17 mouse cellular contexts compared by ENCODE assay signal in genomic region chr10:110939717-110940116, GRCm38 (mm10). TPM values are rescaled to one million over a fixed set of nuclear protein-coding genes. Genes with fewer than 3 reads are reported as not detected.
DNase-seq lines count a peak whose midpoint lies in the region; ATAC-seq and TF ChIP-seq lines count a peak whose summit lies in the region.
"Had no signal": no experiment of that assay in that cellular context is flagged by ENCODE, and none has a peak within 500 bp of the region (broad histone marks: within the 10 kb centered on the region; RNA-seq: fewer than 3 reads in every experiment).

No protein-coding gene starts in this region.

- H3K4me1 ChIP-seq in forebrain, embryonic 15.5 days: peaks cover 12% of the 10 kb centered on the region
- 0 out of 2 replicates have a peak, but pooled peaks cover 4% of the 10 kb centered on the region for H3K4me1 ChIP-seq in forebrain, embryonic 13.5 days
- no peaks in the 10 kb centered on the region for H3K4me1 ChIP-seq in lung, embryonic 14.5 days (ENCODE audit: insufficient read depth)
- H3K4me1 ChIP-seq in embryonic facial prominence, embryonic 15.5 days: no peaks in the 10 kb centered on the region
- H3K4me1 ChIP-seq in thymus, adult 2 months (replicated peaks; ENCODE audit: control insufficient read depth, insufficient read depth, low read length): no peaks in the 10 kb centered on the region

- ATAC-seq in forebrain, embryonic 15.5 days (replicated peaks): no peak
- ATAC-seq in forebrain, embryonic 13.5 days: no peak
- no peak; the same call in 1 of the 2 replicates for ATAC-seq in lung, embryonic 14.5 days (ENCODE audit: insufficient read depth)
- peak; percentile 47; the same call in 1 of the 2 replicates for ATAC-seq in embryonic facial prominence, embryonic 15.5 days (ENCODE audit: insufficient number of reproducible peaks, low FRiP score, low TSS enrichment, low read depth)

- WGBS in forebrain, embryonic 15.5 days: 57% methylated on average over 4 of the region's 4 CpGs
- 65% methylated on average over 4 of the region's 4 CpGs for WGBS in forebrain, embryonic 13.5 days
- 64% methylated on average over 4 of the region's 4 CpGs for WGBS in lung, embryonic 14.5 days
- 75% methylated on average over 4 of the region's 4 CpGs for WGBS in embryonic facial prominence, embryonic 15.5 days
- WGBS in thymus, adult 2 months: 94% methylated on average over 4 of the region's 4 CpGs

- H3K9ac ChIP-seq in forebrain, embryonic 15.5 days (replicated peaks): no peak overlapping the region
- no peak overlapping the region for H3K9ac ChIP-seq in forebrain, embryonic 13.5 days
- H3K9ac ChIP-seq in lung, embryonic 14.5 days: no peak overlapping the region
- H3K9ac ChIP-seq in embryonic facial prominence, embryonic 15.5 days: no peak overlapping the region
- H3K9ac ChIP-seq: neural tube, embryonic 15.5 days had no signal

- peak overlapping the region; percentile 53 for H3K27ac ChIP-seq in forebrain, embryonic 15.5 days (replicated peaks)
- no peak overlapping the region for H3K27ac ChIP-seq in forebrain, embryonic 13.5 days
- no peak overlapping the region for H3K27ac ChIP-seq in lung, embryonic 14.5 days (ENCODE audit: low read depth)
- no peak overlapping the region for H3K27ac ChIP-seq in embryonic facial prominence, embryonic 15.5 days (replicated peaks)
- H3K27ac ChIP-seq in thymus, adult 2 months (ENCODE audit: control insufficient read depth, insufficient read depth, low read length): no peak overlapping the region
- H3K27ac ChIP-seq: neural tube, embryonic 15.5 days; stomach, postnatal 0 days had no signal

- H3K9me3 ChIP-seq in forebrain, embryonic 15.5 days: no peaks in the 10 kb centered on the region
- no peaks in the 10 kb centered on the region for H3K9me3 ChIP-seq in forebrain, embryonic 13.5 days (replicated peaks)
- no peaks in the 10 kb centered on the region for H3K9me3 ChIP-seq in lung, embryonic 14.5 days (ENCODE audit: low read depth, low read length)
- no peaks in the 10 kb centered on the region for H3K9me3 ChIP-seq in embryonic facial prominence, embryonic 15.5 days (replicated peaks)
- H3K9me3 ChIP-seq: neural tube, embryonic 15.5 days had no signal

- peak; percentile 50 for DNase-seq in lung, embryonic 14.5 days
- no peak for DNase-seq in lung, postnatal 36 days
- DNase-seq in cerebellum, adult 11-12 months: peak; percentile 40
- DNase-seq in thymus, adult 2 months: no peak
- DNase-seq in testis, postnatal 10 days (ENCODE audit: low spot score): no peak
- DNase-seq: adrenal gland, adult 8-10 months; heart, adult 2 months; kidney, adult 2 months; kidney, postnatal 36 days; lung, postnatal 14 days had no signal

- H3K4me2 ChIP-seq in forebrain, embryonic 15.5 days (replicated peaks): no peak overlapping the region
- no peak overlapping the region for H3K4me2 ChIP-seq in forebrain, embryonic 13.5 days
- H3K4me2 ChIP-seq in lung, embryonic 14.5 days: no peak overlapping the region
- H3K4me2 ChIP-seq in embryonic facial prominence, embryonic 15.5 days (replicated peaks): no peak overlapping the region
- H3K4me2 ChIP-seq: liver, embryonic 11.5 days; neural tube, embryonic 15.5 days had no signal

- no peaks in the 10 kb centered on the region for H3K27me3 ChIP-seq in forebrain, embryonic 15.5 days
- H3K27me3 ChIP-seq in forebrain, embryonic 13.5 days: no peaks in the 10 kb centered on the region
- no peaks in the 10 kb centered on the region for H3K27me3 ChIP-seq in lung, embryonic 14.5 days (ENCODE audit: insufficient read depth, low read length)
- no peaks in the 10 kb centered on the region for H3K27me3 ChIP-seq in embryonic facial prominence, embryonic 15.5 days
- H3K27me3 ChIP-seq in thymus, adult 2 months (ENCODE audit: control insufficient read depth, insufficient read depth, low read length): no peaks in the 10 kb centered on the region
- H3K27me3 ChIP-seq: neural tube, embryonic 15.5 days had no signal

- H3K36me3 ChIP-seq in forebrain, embryonic 15.5 days: peaks cover 31% of the 10 kb centered on the region
- peaks cover 64% of the 10 kb centered on the region for H3K36me3 ChIP-seq in forebrain, embryonic 13.5 days (ENCODE audit: poor library complexity, severe bottlenecking)
- peaks cover 61% of the 10 kb centered on the region for H3K36me3 ChIP-seq in lung, embryonic 14.5 days (ENCODE audit: insufficient read depth)
- H3K36me3 ChIP-seq in embryonic facial prominence, embryonic 15.5 days: peaks cover 26% of the 10 kb centered on the region
- H3K36me3 ChIP-seq in thymus, adult 2 months (ENCODE audit: control insufficient read depth, insufficient read depth, low read length): peaks cover 8% of the 10 kb centered on the region; the same call in 1 of the 2 replicates

- no peak overlapping the region for H3K4me3 ChIP-seq in forebrain, embryonic 15.5 days
- H3K4me3 ChIP-seq in forebrain, embryonic 13.5 days: no peak overlapping the region
- no peak overlapping the region for H3K4me3 ChIP-seq in lung, embryonic 14.5 days (ENCODE audit: low read depth, low read length)
- H3K4me3 ChIP-seq in embryonic facial prominence, embryonic 15.5 days (replicated peaks): no peak overlapping the region
- no peak overlapping the region for H3K4me3 ChIP-seq in thymus, adult 2 months (ENCODE audit: control insufficient read depth, insufficient read depth, low read length)
- H3K4me3 ChIP-seq: gastrocnemius, adult 2 months; heart, adult 2 months; neural tube, embryonic 15.5 days had no signal

- no peak for TF ChIP-seq POLR2A in thymus, adult 2 months (IDR thresholded peaks at IDR 0.05; ENCODE audit: control insufficient read depth, extremely low read depth, insufficient read depth, low read length, poor library complexity)

- TF ChIP-seq CTCF in lung, embryonic 14.5 days (IDR thresholded peaks at IDR 0.05; ENCODE audit: low read depth): no peak
- TF ChIP-seq CTCF in thymus, adult 2 months (IDR thresholded peaks at IDR 0.05; ENCODE audit: borderline replicate concordance, control insufficient read depth, extremely low read depth, insufficient read depth, low read length, poor library complexity): no peak

RNA-seq across cellular contexts. Expression of gene Csrp2, which starts 20.1 kb away (rescaled TPM):
- polyA plus RNA-seq in forebrain, embryonic 15.5 days (2015; fragmentation: Nextera tagmentation; extraction: Ambion mirVana): 195 and 203 TPM in 2 replicates
- 152 and 159 TPM in 2 replicates for polyA plus RNA-seq in forebrain, embryonic 13.5 days (2015; fragmentation: Nextera tagmentation; extraction: Ambion mirVana)
- 154 and 172 TPM in 2 replicates for polyA plus RNA-seq in lung, embryonic 14.5 days (2014; fragmentation: Nextera tagmentation; extraction: Ambion mirVana)
- 146 and 148 TPM in 2 replicates for polyA plus RNA-seq in embryonic facial prominence, embryonic 15.5 days (2015; fragmentation: Nextera tagmentation; extraction: Ambion mirVana)
- polyA plus RNA-seq in thymus, adult 2 months (2012; rRNA removed): 10.9 and 16.3 TPM in 2 replicates

Comparison
In these comparisons a context has a peak if more than half of its experiments do, and no peak if none do; other contexts are left out.
1. DNase-seq: peak in lung, embryonic 14.5 days (single experiment) and cerebellum, adult 11-12 months (single experiment); none in lung, postnatal 36 days (single experiment), thymus, adult 2 months (single experiment) and testis, postnatal 10 days (single experiment).